Mouse (Mus musculus): ENCODE measurements around the gene Btbd9. TPM values are rescaled to one million over a fixed set of nuclear protein-coding genes. Genes with fewer than 3 reads are reported as not detected.

Gene Btbd9
- polyA plus RNA-seq, 1 experiment = 21.3 TPM

- Histone ChIP-seq H3K36me3 (ENCODE audit: control insufficient read depth, insufficient read depth) (no peaks in the 10 kb centered on the region), H3K27me3 (ENCODE audit: control insufficient read depth, insufficient read depth, insufficient read length) (no peaks in the 10 kb centered on the region), H3K4me3 (no peak overlapping the region), H3K4me2 (ENCODE audit: low read depth) (no peak overlapping the region), H3ac (ENCODE audit: control insufficient read depth, insufficient read length) (no peak overlapping the region), H3K79me2 (ENCODE audit: control insufficient read depth, insufficient read depth) (no peaks in the 10 kb centered on the region)
- TF ChIP-seq MYOD1 (IDR thresholded peaks at IDR 0.05; ENCODE audit: control insufficient read depth in 1 of 3, insufficient read length in 2 of 3, low read depth in 2 of 3) (no peak), POLR2AphosphoS2 (IDR thresholded peaks at IDR 0.05; ENCODE audit: insufficient read length, low read depth) (no peak), MYOG (IDR thresholded peaks at IDR 0.05; ENCODE audit: control insufficient read depth in 1 of 3, insufficient read depth in 1 of 3, insufficient read length in 2 of 3, low read depth in 2 of 3) (no peak), TCF12 (IDR thresholded peaks at IDR 0.05; ENCODE audit: insufficient read depth, poor library complexity, severe bottlenecking) (no peak), CEBPB (IDR thresholded peaks at IDR 0.05; ENCODE audit: insufficient read depth, poor library complexity, severe bottlenecking) (no peak), REST (IDR thresholded peaks at IDR 0.05; ENCODE audit: insufficient read depth, insufficient read length) (no peak), POLR2A (IDR thresholded peaks at IDR 0.05; ENCODE audit: insufficient read length, low read depth) (no peak), USF1 (IDR thresholded peaks at IDR 0.05; ENCODE audit: low read depth) (no peak), SRF (IDR thresholded peaks at IDR 0.05; ENCODE audit: control insufficient read depth, insufficient read length, low read depth) (no peak), TCF3 (IDR thresholded peaks at IDR 0.05; ENCODE audit: insufficient read length, low read depth) (no peak), MAX (IDR thresholded peaks at IDR 0.05; ENCODE audit: low read depth) (no peak), E2F4 (IDR thresholded peaks at IDR 0.05; ENCODE audit: insufficient read depth) (no peak)
These were observed 86.7 kb downstream of the Btbd9 start for GRCm38 (mm10) chr17:30489629-30490028.

- Histone ChIP-seq H3K36me3 (ENCODE audit: control insufficient read depth, insufficient read depth) (no peaks in the 10 kb centered on the region), H3ac (ENCODE audit: control insufficient read depth, insufficient read length) (no peak overlapping the region), H3K79me2 (ENCODE audit: control insufficient read depth, insufficient read depth) (no peaks in the 10 kb centered on the region), H3K27me3 (ENCODE audit: control insufficient read depth, insufficient read depth, insufficient read length) (no peaks in the 10 kb centered on the region), H3K4me2 (ENCODE audit: low read depth) (no peak overlapping the region), H3K4me3 (no peak overlapping the region)
- no peak for TF ChIP-seq POLR2AphosphoS2 (IDR thresholded peaks at IDR 0.05; ENCODE audit: insufficient read length, low read depth)
These were observed 88.6 kb downstream of the Btbd9 start for GRCm38 (mm10) chr17:30487695-30488094.

GRCm38 (mm10) chr17:30485067-30485854, 91.0 kb downstream of the Btbd9 start:
- Histone ChIP-seq H3K4me3 (no peak overlapping the region), H3K36me3 (ENCODE audit: control insufficient read depth, insufficient read depth) (peaks cover 4% of the 10 kb centered on the region), H3K4me2 (ENCODE audit: low read depth) (no peak overlapping the region), H3K27me3 (ENCODE audit: control insufficient read depth, insufficient read depth, insufficient read length) (no peaks in the 10 kb centered on the region), H3K79me2 (ENCODE audit: control insufficient read depth, insufficient read depth) (no peaks in the 10 kb centered on the region), H3ac (ENCODE audit: control insufficient read depth, insufficient read length) (no peak overlapping the region)
- TF ChIP-seq MYOG (IDR thresholded peaks at IDR 0.05; ENCODE audit: control insufficient read depth in 1 of 3, insufficient read depth in 1 of 3, insufficient read length in 2 of 3, low read depth in 2 of 3) = no peak
- no peak for TF ChIP-seq CEBPB (IDR thresholded peaks at IDR 0.05; ENCODE audit: insufficient read depth, poor library complexity, severe bottlenecking)
- no peak for TF ChIP-seq REST (IDR thresholded peaks at IDR 0.05; ENCODE audit: insufficient read depth, insufficient read length)
- no peak for TF ChIP-seq MAX (IDR thresholded peaks at IDR 0.05; ENCODE audit: low read depth)
- no peak for TF ChIP-seq E2F4 (IDR thresholded peaks at IDR 0.05; ENCODE audit: insufficient read depth)
- no peak for TF ChIP-seq SRF (IDR thresholded peaks at IDR 0.05; ENCODE audit: control insufficient read depth, insufficient read length, low read depth)
- TF ChIP-seq TCF3 (IDR thresholded peaks at IDR 0.05; ENCODE audit: insufficient read length, low read depth) = no peak
- TF ChIP-seq MYOD1 (IDR thresholded peaks at IDR 0.05; ENCODE audit: control insufficient read depth in 1 of 3, insufficient read length in 2 of 3, low read depth in 2 of 3) = no peak
- no peak for TF ChIP-seq POLR2A (IDR thresholded peaks at IDR 0.05; ENCODE audit: insufficient read length, low read depth)
- no peak for TF ChIP-seq USF1 (IDR thresholded peaks at IDR 0.05; ENCODE audit: low read depth)
- no peak for TF ChIP-seq POLR2AphosphoS2 (IDR thresholded peaks at IDR 0.05; ENCODE audit: insufficient read length, low read depth)
- TF ChIP-seq TCF12 (IDR thresholded peaks at IDR 0.05; ENCODE audit: insufficient read depth, poor library complexity, severe bottlenecking) = no peak

- H3K36me3 ChIP-seq (ENCODE audit: control insufficient read depth, insufficient read depth) = peaks cover 4% of the 10 kb centered on the region
- H3K27me3 ChIP-seq (ENCODE audit: control insufficient read depth, insufficient read depth, insufficient read length) = no peaks in the 10 kb centered on the region
- H3ac ChIP-seq (ENCODE audit: control insufficient read depth, insufficient read length) = no peak overlapping the region
- no peaks in the 10 kb centered on the region for H3K79me2 ChIP-seq (ENCODE audit: control insufficient read depth, insufficient read depth)
- no peak for TF ChIP-seq CEBPB (IDR thresholded peaks at IDR 0.05; ENCODE audit: insufficient read depth, poor library complexity, severe bottlenecking)
- TF ChIP-seq E2F4 (IDR thresholded peaks at IDR 0.05; ENCODE audit: insufficient read depth) = no peak
- TF ChIP-seq SRF (IDR thresholded peaks at IDR 0.05; ENCODE audit: control insufficient read depth, insufficient read length, low read depth) = no peak
- TF ChIP-seq MAX (IDR thresholded peaks at IDR 0.05; ENCODE audit: low read depth) = no peak
- no peak for TF ChIP-seq MYOG (IDR thresholded peaks at IDR 0.05; ENCODE audit: control insufficient read depth in 1 of 3, insufficient read depth in 1 of 3, insufficient read length in 2 of 3, low read depth in 2 of 3)
- no peak for TF ChIP-seq TCF3 (IDR thresholded peaks at IDR 0.05; ENCODE audit: insufficient read length, low read depth)
- TF ChIP-seq TCF12 (IDR thresholded peaks at IDR 0.05; ENCODE audit: insufficient read depth, poor library complexity, severe bottlenecking) = no peak
- no peak for TF ChIP-seq POLR2AphosphoS2 (IDR thresholded peaks at IDR 0.05; ENCODE audit: insufficient read length, low read depth)
- TF ChIP-seq USF1 (IDR thresholded peaks at IDR 0.05; ENCODE audit: low read depth) = no peak
- no peak for TF ChIP-seq REST (IDR thresholded peaks at IDR 0.05; ENCODE audit: insufficient read depth, insufficient read length)
- no peak for TF ChIP-seq MYOD1 (IDR thresholded peaks at IDR 0.05; ENCODE audit: control insufficient read depth in 1 of 3, insufficient read length in 2 of 3, low read depth in 2 of 3)
- TF ChIP-seq POLR2A (IDR thresholded peaks at IDR 0.05; ENCODE audit: insufficient read length, low read depth) = no peak
- no peak overlapping the region for H3K4me2 ChIP-seq (ENCODE audit: low read depth)
- no peak overlapping the region for H3K4me3 ChIP-seq
These were observed 91.7 kb downstream of the Btbd9 start for GRCm38 (mm10) chr17:30484446-30485066.
